Mouse (Mus musculus) midbrain, embryonic 11.5 days (tissue): Measurements from ENCODE around the gene Ptbp1. TPM values are rescaled to one million over a fixed set of nuclear protein-coding genes. Genes with fewer than 3 reads are reported as not detected.
A peak's percentile ranks its signal among the peaks of the same experiment; 100 is the strongest.
"Not testable (repeated sequence)": the region's sequence is repeated elsewhere in the genome, so short reads cannot be mapped to it uniquely, and the experiment has no call there.

ENCODE experiments used
- ATAC-seq: fragments of 200-750 bp; cut with Nextera tagmentation; 2 replicates; pipeline ENCODE4 v1.8.0; 2017; ENCODE audit warnings: moderate TSS enrichment, moderate library complexity; ENCODE audit not compliant: low FRiP score
- DNase-seq: peaks from one replicate; pipeline ENCODE4 v3.0.0; 2015; ENCODE audit warnings: low spot score; ENCODE audit errors: missing footprints
- H3K27ac ChIP-seq: fragments of 300-500 bp; sonication (generic); 2 replicates; pipeline ENCODE4 v1.5.1; 2014; ENCODE audit warnings: low read depth, low read length
- H3K27me3 ChIP-seq: fragments of 300-500 bp; sonication (generic); 2 replicates; pipeline ENCODE4 v1.6.1; 2014; ENCODE audit warnings: mild to moderate bottlenecking, low read length, moderate library complexity, mixed read lengths; ENCODE audit not compliant: control insufficient read depth, insufficient read depth
- H3K36me3 ChIP-seq: fragments of 300-500 bp; sonication (generic); 2 replicates; pipeline ENCODE4 v1.6.1; 2014; ENCODE audit warnings: mild to moderate bottlenecking, low read length, moderate library complexity, mixed read lengths; ENCODE audit not compliant: control insufficient read depth, insufficient read depth
- H3K4me1 ChIP-seq: fragments of 300-500 bp; sonication (generic); 2 replicates; pipeline ENCODE4 v1.6.1; 2014; ENCODE audit warnings: low read length; ENCODE audit not compliant: control insufficient read depth, insufficient read depth
- H3K4me2 ChIP-seq: fragments of 300-500 bp; sonication (generic); 2 replicates; pipeline ENCODE4 v1.6.1; 2014; ENCODE audit warnings: mild to moderate bottlenecking, moderate library complexity
- H3K4me3 ChIP-seq: fragments of 300-500 bp; sonication (generic); 2 replicates; pipeline ENCODE4 v1.5.1; 2014; ENCODE audit warnings: low read depth, low read length
- H3K9ac ChIP-seq: fragments of 300-500 bp; sonication (generic); 2 replicates; pipeline ENCODE4 v1.6.1; 2014; ENCODE audit warnings: low read length
- H3K9me3 ChIP-seq: fragments of 300-500 bp; sonication (generic); 2 replicates; pipeline ENCODE4 v1.6.1; 2016; ENCODE audit warnings: low read length; ENCODE audit not compliant: control insufficient read depth
- WGBS: fragments of 180-500 bp; shearing (Covaris S2); extraction: QIAGEN DNeasy Blood & Tissue Kit; methylation state at CpG from one replicate; pipeline ENCODE4 v1.1.7; 2014; 5-methylcytosine and 5-hydroxymethylcytosine counted together
- polyA plus RNA-seq: library from polyadenylated mRNA; unstranded; fragments of >200 nt; fragmentation: Nextera tagmentation; extraction: Ambion mirVana; gene quantifications from 2 replicates; pipeline ENCODE4 v1.2.1, GENCODE M21; 2014

Ptbp1 gene
- polyA plus RNA-seq, 1 experiment from 2014 or later: 176 TPM

DNA sequence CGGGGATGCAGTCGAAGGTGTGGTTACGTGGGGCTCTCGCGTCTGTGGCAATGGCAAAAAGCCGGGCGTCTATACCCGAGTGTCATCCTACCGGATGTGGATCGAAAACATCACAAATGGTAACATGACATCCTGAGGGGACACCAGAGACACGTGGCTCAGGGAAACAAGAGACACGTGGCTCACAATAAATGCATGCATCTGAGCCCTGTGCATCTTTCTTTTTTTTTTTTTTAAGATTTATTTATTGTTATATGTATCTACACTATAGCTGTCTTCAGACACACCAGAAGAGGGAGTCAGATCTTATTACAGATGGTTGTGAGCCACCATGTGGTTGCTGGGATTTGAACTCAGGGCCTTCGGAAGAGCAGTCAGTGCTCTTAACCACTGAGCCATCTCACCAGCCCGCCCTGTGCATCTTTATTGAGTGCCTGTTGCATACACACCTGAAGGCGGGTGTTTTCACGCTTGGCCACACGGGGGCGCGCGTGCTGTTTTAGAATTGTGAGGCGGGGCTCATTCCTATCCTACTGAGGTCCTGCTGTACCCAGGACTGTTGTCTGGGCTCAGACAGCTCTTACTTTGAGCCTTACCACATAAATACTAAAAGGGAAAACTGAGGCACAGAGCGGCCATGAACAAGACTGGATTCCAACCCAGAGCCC lies 38.4 kb downstream of the Ptbp1 start:
- H3K36me3 ChIP-seq, H3K9me3 ChIP-seq, H3K4me2 ChIP-seq, H3K4me3 ChIP-seq, H3K27ac ChIP-seq, H3K4me1 ChIP-seq, H3K27me3 ChIP-seq, H3K9ac ChIP-seq: not testable (repeated sequence)
- DNase-seq: peak; percentile 99
- 44% methylated on average over 22 of the region's 22 CpGs for WGBS
- peak; percentile 61 for ATAC-seq

GRCm38 (mm10) chr10:79896306-79896705 lies 42.1 kb downstream of the Ptbp1 start:
- 96% methylated on average over 16 of the region's 16 CpGs for WGBS

DNA sequence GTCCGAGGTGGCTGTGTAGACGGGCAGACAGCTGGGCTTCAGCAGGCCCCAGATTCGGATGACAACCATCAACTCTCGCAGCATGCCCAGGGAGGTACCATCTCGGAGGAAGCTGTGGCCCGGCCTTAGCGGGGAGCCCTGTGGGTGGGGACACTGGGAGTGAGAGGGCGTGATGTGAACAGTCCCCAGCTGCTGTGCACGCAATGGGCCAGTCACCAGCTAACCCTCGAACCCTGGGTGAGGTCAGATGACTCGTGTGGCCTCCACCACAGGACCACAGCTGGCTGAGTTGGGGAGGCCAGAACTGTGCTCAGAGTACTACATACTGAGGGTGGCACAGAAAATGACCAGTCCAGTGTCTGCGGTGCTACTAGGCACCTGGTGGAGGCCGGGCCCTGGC lies 42.6 kb downstream of the Ptbp1 start:
- Histone ChIP-seq H3K9me3 (no peaks in the 10 kb centered on the region), H3K27ac (no peak overlapping the region), H3K4me2 (no peak overlapping the region), H3K4me1 (peaks cover 13% of the 10 kb centered on the region), H3K36me3 (peaks cover 6% of the 10 kb centered on the region; the same call in 1 of the 2 replicates), H3K9ac (no peak overlapping the region), H3K27me3 (peaks cover 2% of the 10 kb centered on the region; the same call in 1 of the 2 replicates), H3K4me3 (no peak overlapping the region)
- DNase-seq (no peak), ATAC-seq (no peak)
- WGBS: 85% methylated on average over 13 of the region's 13 CpGs

More at GRCm38 (mm10) chr10:79896306-79896705, 42.1 kb downstream of the Ptbp1 start:
- H3K9ac ChIP-seq: no peak overlapping the region
- no peak overlapping the region for H3K4me3 ChIP-seq
- peaks cover 2% of the 10 kb centered on the region; the same call in 1 of the 2 replicates for H3K27me3 ChIP-seq
- H3K27ac ChIP-seq: no peak overlapping the region
- no peaks in the 10 kb centered on the region for H3K9me3 ChIP-seq
- no peak for DNase-seq
- peaks cover 8% of the 10 kb centered on the region for H3K4me1 ChIP-seq
- no peak for ATAC-seq
- H3K36me3 ChIP-seq: peaks cover 6% of the 10 kb centered on the region; the same call in 1 of the 2 replicates
- H3K4me2 ChIP-seq: no peak overlapping the region

GRCm38 (mm10) chr10:79897316-79898245 lies 43.4 kb downstream of the Ptbp1 start:
- no peak for ATAC-seq
- Histone ChIP-seq H3K9me3 (no peaks in the 10 kb centered on the region), H3K4me3 (no peak overlapping the region), H3K27ac (no peak overlapping the region), H3K4me1 (peaks cover 13% of the 10 kb centered on the region), H3K27me3 (peaks cover 2% of the 10 kb centered on the region; the same call in 1 of the 2 replicates), H3K9ac (no peak overlapping the region), H3K4me2 (no peak overlapping the region), H3K36me3 (peaks cover 6% of the 10 kb centered on the region)
- DNase-seq: no peak
- 55% methylated on average over 20 of the region's 20 CpGs for WGBS

- Histone ChIP-seq H3K27ac (no peak overlapping the region), H3K4me3 (no peak overlapping the region), H3K9ac (no peak overlapping the region), H3K36me3 (peaks cover 9% of the 10 kb centered on the region), H3K27me3 (peaks cover 2% of the 10 kb centered on the region; the same call in 1 of the 2 replicates), H3K4me1 (peaks cover 13% of the 10 kb centered on the region), H3K9me3 (no peaks in the 10 kb centered on the region), H3K4me2 (no peak overlapping the region)
- 12% methylated on average over 2 of the region's 2 CpGs for WGBS
- ATAC-seq (peak; percentile 47), DNase-seq (no peak)
These were observed 46.8 kb downstream of the Ptbp1 start for GRCm38 (mm10) chr10:79900951-79901410.

DNA sequence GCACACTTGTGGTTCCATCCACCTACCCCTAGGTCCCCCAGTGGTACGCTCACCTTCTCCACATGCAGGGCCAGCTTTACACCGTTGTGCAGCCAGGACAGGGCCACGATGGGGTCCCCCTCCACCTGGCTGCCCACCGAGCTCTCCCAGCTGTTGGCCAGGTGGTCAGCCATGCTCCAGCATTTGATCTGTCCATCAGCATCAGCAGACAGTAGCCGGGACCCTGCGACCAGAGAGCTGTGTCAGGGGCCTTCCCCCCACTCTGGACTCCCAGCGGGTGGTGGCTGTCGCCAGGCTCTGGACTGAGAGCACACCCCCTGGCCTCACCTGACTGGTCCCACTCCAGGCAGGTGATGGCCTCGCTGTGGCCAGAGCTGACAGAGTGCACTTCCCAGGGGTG lies 52.5 kb downstream of the Ptbp1 start:
- Histone ChIP-seq H3K4me1 (peaks cover 9% of the 10 kb centered on the region), H3K27ac (no peak overlapping the region), H3K27me3 (no peaks in the 10 kb centered on the region), H3K36me3 (peaks cover 13% of the 10 kb centered on the region), H3K9me3 (no peaks in the 10 kb centered on the region), H3K4me2 (no peak overlapping the region), H3K4me3 (no peak overlapping the region), H3K9ac (no peak overlapping the region)
- WGBS: 92% methylated on average over 9 of the region's 9 CpGs
- ATAC-seq (no peak), DNase-seq (no peak)

DNA sequence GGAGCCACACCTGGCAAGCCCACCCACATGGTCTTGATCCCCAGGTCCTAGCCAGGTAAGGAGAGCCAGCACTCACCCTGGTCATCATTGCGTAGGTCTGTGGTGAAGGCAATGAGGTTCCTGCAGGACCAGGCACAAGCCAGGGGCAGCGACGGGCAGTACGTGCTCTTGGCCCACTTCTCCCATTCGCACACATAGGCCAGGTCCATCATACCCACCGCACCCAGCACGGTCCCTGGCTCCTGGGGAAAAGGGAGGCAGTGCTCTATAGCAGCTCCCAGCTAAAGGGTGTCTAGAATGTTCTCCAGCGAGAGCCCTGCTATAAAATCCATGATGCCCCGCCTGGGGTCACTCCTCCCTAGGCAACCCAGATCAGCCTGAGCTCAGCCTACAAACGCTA lies 53.2 kb downstream of the Ptbp1 start:
- no peak overlapping the region for H3K9ac ChIP-seq
- peaks cover 13% of the 10 kb centered on the region for H3K36me3 ChIP-seq

DNA sequence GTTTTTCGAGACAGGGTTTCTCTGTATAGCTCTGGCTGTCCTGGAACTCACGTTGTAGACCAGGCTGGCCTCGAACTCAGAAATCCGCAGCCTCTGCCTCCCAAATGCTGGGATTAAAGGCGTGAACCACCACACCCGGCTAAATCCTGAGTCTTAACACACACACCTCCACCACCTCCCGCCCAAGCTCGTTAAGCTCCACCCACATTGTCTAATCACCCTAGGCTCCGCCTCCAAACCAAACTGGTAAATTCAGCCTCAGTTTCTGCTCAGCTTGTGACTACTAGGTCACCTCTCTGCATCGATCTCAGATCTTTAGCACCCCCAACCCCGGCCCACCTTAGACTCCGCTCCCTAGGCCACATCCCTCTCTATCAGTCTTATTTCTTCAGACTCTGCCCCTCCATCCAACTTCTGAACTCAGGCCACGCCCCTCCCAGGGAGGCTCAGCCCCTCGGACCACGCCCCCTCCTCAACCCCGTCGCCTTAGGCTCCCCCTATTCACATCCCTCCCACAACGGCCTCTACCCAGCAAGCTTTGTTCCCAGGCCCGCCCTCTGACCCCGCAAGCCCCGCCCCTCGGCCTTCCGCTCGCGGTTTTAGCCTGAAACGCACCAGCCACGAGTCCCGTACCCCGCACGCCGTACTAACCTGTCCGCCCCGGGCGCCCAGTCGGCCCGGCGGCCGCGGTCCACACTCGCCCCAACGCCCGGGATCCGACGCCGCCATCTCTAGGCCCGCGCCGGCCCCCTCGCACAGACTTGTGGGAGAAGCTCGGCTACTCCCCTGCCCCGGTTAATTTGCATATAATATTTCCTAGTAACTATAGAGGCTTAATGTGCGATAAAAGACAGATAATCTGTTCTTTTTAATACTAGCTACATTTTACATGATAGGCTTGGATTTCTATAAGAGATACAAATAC lies 54.2 kb downstream of the Ptbp1 start, which contains the start of gene Med16:
Gene Med16, minus strand, starts transcription at position 757 of the 925 bp plus-strand sequence.
- DNase-seq: peak; percentile 99
- Histone ChIP-seq H3K36me3 (peaks cover 13% of the 10 kb centered on the region; the same call in 1 of the 2 replicates), H3K9ac (peak within 1 kb of the TSS; percentile 98), H3K27me3 (no peaks in the 10 kb centered on the region), H3K4me1 (peaks cover 8% of the 10 kb centered on the region), H3K27ac (peak within 1 kb of the TSS; percentile 95), H3K4me2 (peak within 1 kb of the TSS; percentile 39), H3K4me3 (peak within 1 kb of the TSS; percentile 76), H3K9me3 (no peaks in the 10 kb centered on the region)
- 2% methylated on average over 52 of the region's 52 CpGs for WGBS
- ATAC-seq: peak; percentile 95

More for the DNA sequence above, 53.2 kb downstream of the Ptbp1 start:
- 94% methylated on average over 10 of the region's 10 CpGs for WGBS
- Histone ChIP-seq H3K27ac (no peak overlapping the region), H3K4me1 (peaks cover 8% of the 10 kb centered on the region), H3K4me3 (no peak overlapping the region), H3K9me3 (no peaks in the 10 kb centered on the region), H3K27me3 (no peaks in the 10 kb centered on the region), H3K4me2 (no peak overlapping the region)
- DNase-seq: no peak
- ATAC-seq: no peak
